Mouse (Mus musculus) naive thymus-derived CD4-positive, alpha-beta T cell, adult 2 months (primary cell): Measurements from ENCODE around the gene 1700018F24Rik.
"Not testable (repeated sequence)": the region's sequence is repeated elsewhere in the genome, so short reads cannot be mapped to it uniquely, and the experiment has no call there.

ENCODE experiments used
- DNase-seq: peaks from one replicate; pipeline ENCODE4 v3.0.0-alpha.2; 2011; ENCODE audit warnings: low read depth

1700018F24Rik gene

DNA sequence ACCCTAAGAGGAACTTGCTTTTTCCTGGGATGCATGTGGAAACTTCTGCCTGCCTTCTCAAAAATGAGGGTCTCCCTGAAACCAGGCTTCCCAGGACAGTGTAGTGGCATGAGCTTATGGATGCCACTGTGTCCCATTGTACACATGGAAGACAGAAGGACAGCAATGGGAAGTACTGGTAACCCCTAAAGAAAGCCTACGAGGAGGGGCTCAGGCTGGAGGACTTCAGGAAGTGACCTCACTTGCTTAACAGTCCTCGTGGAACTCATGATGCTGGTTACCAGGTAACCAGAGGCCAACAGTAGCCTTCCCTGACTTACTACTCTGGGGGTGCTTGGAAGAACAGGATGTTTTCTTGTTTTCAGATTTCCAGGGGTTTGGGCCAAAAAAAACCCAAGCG, at the start of gene 1700018F24Rik:
TSS of gene 1700018F24Rik (plus strand) at position 301 of the 400 bp plus-strand sequence.
- DNase-seq, result not testable (repeated sequence)

DNA sequence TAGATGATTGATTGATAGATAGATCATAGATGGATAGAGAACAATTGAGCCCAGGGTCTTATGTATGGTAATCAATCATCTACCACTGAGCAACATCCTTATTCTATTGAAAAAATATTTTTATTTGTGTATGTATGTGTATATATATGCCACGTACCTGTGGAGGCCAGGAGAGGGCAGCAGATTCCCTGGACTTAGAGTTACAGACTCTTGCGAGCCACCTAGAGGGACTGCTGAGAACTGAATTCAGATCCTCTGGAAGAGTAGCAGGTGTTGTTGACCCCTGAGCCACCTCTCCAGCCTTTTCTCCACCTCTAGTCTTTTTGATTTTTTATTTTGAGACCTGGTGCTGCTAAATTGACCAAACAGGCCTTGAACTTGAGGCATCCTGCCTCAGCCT, 44.3 kb upstream of the 1700018F24Rik start:
- peak; percentile 26 for DNase-seq

DNA sequence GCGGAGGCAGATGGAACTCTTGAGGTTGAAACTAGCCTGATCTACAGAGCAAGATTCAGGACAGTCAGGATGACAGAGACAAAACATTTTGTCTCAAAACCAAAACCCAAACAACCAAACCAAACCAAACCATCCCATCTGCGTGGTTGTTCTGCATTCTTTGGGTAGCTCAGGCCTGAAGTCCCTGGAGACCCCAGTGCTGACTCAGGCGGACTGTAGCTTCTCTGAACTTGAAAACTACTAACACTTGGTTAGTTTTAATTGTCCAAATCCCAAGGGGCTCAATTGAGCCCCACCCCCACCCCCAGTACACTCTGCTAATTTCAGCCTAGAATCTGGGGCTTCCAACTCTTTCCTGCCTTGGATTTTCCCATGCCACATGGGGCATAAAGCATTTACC, 39.4 kb upstream of the 1700018F24Rik start:
- no peak for DNase-seq

DNA sequence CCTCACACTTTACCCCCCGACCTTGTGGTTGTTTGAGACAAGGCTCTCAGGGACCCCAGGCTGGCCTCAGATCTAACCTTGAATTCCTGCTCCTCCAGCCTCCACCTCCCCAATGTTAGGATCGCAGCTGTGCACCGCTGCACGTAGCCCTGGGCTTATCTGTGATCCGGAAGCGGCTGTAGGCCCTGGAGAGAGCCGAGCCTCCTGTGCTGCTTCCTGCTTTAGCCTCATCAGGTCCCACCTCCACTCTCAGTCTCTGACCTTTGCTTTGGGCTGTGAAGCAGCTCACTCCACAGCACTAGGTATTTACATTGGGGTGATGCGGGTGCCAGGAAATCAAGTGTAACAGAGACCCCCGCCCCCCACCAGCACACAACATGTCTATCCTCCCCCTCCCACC, 38.3 kb upstream of the 1700018F24Rik start:
- no peak for DNase-seq

DNA sequence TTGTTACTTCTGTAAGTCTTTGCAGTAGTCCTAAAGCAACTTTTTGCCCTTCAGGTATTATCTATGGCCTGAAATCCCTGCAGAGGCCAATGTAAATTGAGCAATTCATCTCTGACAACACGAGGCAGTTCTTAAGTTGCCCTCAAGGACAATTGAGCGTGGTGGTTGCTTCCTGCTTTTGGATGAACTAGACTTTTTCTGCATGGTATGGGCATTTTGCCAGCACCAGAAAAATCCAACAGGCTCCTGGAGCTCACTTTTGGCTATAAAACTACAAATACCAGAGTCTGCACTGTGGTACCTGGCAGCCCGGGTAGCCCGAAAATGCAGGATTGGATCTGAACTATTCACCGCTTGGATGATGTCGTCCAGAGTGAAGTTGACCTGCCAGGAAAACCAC, 37.2 kb upstream of the 1700018F24Rik start:
- no peak for DNase-seq

DNA sequence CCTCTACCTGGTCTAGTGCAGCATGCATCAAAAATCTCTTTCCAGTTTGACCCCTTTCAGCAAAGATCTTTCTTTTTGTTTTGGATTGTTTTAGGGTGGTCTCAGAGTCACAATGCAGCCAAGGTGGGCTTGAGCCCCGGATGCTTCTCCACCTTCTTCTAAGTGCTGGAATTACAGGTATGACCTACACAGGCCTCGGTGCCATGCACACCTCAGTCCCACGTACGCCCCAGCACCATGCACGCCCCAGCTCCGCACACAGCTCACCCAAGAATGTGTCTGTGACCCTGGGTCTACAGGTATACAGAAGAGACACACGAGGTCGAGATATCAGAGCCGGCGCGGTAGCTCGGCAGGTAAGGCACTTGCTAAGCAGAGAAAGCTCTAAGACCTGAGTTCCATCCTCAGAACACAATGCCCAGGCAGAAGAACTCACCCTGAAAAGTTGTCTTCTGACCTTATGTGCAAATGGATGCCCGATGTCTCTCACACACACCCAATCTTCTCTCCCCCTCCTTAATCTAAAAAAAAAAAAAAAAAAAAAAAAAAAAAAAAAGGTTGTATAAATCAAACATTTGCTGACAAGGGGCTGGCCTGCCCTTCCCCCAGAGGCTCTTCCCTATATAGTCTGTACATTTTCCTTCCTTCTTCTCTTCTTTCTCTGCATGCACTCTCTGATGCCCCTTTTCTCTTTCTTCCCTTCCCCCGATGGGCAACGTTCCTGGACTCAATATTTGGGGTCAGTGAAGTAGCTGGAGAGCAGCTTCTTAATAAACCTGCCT, 33.7 kb upstream of the 1700018F24Rik start:
- no peak for DNase-seq

DNA sequence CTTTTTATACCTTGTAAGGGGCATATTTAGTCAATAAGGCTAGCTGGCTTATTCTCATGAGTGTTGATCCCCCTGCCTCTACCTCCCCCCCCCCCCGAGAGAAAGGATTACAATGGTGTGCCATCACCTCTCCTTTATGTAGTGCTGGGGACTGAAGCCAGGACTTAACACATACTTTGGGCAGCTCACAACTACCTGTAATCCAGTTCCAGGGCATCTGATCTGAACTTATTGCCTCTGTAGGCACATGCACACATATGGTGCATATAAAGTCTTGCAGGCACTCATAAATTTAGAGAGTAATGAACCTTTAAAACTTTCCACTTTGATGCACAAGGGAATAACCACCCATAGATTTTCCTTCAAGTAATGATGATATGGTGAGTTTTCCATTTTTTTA, 28.5 kb upstream of the 1700018F24Rik start:
- no peak for DNase-seq

DNA sequence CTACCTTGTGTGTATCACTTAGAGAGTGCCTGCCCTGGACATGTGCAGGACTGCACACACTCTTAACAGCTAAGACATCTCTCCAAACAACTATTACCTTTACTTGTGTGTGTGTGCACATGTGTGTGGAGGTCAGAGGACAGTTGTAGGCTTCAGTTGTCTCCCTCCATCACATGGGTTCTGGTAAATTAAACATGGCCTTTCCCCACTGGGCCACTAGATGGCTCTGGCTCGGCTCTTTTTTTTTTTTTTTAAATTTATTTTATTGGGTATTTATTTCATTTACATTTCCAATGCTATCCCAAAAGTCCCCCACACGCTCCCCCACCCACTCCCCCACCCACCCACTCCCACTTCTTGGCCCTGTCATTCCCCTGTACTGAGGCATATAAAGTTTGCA, 26.0 kb upstream of the 1700018F24Rik start:
- not testable (repeated sequence) for DNase-seq

DNA sequence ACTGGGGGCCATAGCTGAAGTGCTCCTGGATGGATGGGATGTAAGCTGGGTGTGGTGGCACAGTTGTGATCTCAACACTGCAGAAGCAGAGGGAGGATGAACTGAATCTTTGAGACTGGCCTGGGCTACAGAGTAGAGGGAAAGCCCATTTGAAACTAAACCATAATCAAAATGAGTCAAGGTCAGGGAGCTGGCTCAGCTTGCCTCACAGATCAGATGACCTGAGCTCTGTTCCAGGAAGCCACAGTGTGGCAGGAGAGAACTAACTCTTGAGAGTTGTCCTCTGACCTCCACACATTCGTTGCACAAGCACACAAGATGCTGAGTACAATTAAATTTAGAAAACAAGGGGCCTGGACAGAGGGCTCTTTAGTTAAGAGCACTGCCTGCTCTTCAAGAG, 22.5 kb upstream of the 1700018F24Rik start:
- DNase-seq, result not testable (repeated sequence)

DNA sequence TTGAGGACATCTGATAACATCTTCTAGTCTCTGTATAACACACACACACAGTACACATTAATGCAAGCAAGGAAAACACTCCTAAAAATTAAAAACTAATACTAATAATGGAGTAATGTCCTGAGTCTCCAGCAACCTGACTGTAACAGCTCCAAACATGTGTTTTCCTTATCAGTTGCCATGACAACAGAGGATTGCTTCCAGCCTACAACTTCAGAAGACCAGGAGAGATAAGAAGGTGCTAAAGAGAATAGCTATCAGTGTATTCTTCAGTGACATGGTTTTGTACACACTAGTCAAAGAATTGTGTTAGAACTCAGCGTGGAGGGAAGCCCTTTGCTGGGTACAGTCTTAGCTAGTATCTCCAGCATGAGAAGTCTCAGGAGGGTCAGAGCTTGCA, 22.1 kb upstream of the 1700018F24Rik start:
- DNase-seq, result not testable (repeated sequence)

DNA sequence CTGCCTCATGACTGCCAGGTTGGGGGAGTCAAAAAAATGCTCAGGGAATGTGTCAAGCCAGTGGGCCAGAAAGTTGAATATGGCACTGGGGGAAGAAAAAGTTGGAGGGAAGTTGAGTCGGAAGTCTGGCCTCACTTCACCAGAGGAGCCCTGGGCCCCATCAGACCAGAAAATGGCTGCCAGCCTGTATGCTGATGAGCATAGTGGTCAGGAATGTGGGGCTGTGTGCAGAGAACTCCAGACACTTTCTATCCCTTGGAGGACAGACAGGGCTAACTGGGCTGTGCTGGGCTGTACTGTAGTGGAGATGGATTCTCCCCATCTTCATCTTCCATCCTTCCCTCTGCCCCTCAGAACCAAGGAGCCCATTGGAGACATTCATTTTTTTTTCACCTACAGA, 12.3 kb upstream of the 1700018F24Rik start:
- DNase-seq, result not testable (repeated sequence)

DNA sequence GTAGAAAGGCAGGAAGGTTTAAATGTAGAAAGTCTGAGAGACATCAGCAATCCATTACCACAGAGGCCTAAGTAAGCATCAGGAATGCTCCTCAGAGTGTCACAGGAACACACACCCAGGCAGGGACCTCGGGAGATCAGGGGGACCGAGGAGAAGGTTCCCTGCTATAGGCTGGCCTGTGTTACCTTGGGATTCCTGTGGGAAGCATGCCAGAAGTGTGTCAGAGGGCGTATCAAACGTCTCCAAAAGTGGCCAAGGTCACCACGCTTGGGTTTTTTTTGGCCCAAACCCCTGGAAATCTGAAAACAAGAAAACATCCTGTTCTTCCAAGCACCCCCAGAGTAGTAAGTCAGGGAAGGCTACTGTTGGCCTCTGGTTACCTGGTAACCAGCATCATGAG, 10.4 kb upstream of the 1700018F24Rik start, which contains the start of gene Gm4871:
TSS of gene Gm4871 (minus strand) at position 364 of the 400 bp plus-strand sequence.
- DNase-seq, result not testable (repeated sequence)

DNA sequence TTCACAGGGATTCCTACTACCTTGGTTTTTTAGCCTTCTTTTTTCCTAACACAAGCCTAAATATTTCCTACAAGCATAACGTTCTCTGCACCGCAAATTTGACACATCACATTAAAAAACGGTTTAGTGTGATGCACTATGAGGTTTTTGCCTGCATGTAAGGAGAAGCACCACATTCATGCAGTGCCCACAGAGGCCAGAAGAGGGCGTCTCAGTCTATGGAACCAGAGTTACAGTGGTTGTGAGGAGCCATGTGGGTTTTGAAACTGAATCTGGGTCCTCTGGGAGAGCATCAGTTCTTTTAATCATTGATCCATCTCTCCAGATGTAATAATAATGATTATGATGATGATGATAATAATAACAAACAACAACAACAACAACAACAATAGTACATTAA, 1.2 kb upstream of the 1700018F24Rik start:
- DNase-seq, result peak; percentile 25

DNA sequence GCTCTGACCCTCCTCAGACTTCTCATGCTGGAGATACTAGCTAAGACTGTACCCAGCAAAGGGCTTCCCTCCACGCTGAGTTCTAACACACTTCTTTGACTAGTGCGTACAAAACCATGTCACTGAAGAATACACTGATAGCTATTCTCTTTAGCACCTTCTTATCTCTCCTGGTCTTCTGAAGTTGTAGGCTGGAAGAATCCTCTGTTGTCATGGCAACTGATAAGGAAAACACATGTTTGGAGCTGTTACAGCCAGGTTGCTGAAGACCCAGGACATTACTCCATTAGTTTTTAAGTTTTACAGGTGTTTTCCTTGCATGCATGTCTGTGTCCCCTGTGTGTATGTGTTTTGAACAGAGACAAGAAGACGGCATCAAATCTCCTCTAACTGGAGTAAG, 11.4 kb downstream of the 1700018F24Rik start:
- DNase-seq, result not testable (repeated sequence)

DNA sequence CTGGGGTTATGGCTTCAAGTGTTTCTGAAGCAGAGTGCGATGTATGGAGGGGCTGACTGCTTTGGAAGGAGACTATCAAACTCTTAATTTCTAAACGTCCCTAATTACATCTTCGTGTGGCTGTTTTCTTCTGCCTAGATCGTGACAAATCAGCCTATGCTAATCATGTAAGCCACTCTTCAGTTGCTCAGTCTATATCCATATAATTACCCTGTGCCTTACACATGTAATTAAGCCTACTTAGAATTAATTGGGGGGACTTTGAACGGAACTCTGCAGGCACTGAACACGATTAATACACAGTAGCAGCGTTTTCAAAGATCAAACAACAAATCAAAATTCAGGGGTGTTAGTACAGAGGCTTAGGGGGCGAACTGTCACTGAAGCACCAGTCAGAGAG, 15.1 kb downstream of the 1700018F24Rik start:
- DNase-seq, result no peak

DNA sequence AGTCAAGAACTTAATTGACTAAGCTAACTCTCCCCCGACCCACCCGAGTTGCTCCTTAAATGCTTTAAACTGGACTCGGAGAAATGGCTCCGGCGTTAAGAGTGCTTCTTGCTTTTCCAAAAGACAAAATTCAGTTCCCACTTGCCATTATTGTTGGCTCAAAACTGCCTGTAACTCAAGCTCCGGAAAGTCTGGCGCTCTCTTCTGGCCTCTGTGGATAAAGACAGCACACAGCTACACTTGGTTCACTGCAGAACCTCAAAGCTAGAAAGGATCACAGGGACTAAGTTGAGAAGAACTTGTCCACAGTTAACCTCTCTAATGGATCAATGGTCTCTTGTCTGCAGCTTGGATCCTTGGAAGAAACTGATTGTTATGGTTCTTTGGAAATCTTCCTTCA, 15.9 kb downstream of the 1700018F24Rik start:
- no peak for DNase-seq

DNA sequence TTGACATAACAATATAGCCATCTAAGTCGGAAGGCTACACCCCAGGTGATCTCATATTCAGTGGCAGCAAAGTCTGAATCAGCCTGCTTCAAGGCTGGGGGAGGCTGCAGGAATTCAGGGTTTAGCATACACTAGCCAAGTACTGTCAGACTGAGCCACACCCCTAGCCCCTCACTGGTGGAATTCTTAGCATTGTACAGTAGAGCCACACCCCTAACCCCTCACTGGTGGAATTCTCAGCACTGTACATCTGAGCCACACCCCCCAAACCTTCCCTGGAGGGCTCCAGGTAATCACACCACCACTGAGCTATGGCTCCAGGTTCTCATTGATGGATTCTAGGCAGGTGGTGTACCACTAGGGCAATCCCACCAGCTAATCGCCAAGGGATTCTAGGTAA, 16.7 kb downstream of the 1700018F24Rik start:
- DNase-seq, result no peak

DNA sequence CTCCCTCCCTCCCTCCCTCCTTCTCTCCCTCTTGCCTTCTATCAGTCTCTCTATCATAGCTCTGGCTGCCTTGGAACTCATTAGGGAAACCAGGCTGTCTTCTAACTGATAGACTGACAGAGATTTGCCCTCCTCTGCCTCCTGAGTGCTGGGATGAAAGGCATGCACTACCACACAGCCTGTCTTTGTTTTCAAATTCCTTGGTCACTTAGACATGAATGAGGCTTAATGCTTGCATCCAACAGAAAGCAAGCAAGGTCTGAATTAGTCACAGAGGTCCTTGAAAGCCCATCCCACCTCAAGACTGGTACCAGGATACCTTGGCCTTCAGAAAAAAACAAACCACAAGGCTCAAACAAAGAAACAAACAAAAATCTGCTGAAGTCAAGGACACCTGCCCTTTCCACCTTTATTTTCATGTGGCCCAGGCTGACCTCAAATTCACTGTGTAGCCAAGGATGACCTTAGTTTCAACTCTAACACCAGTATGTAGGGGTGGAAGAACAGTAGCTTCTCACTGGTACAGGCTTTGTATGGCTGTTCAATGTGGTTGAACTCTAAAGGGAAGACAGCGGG, 22.1 kb downstream of the 1700018F24Rik start:
- no peak for DNase-seq

DNA sequence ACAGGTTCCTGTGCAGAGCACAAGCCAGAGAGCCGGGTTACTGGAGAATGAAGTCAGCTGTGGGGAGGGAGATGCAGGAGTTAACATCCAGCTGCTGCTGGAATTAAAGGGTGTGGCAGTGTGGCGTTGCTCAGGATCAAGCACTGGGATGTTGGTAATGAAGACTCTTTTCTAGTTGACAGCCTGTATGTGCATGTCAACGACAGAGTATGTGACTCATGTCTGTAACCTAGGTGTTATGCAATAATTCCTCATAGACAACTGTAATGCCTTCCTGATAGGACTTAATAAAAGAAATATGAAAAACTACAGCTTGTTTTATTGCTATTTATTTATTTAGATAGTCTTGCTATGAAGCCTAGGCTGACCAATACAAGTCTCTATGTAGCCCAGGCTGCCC, 26.1 kb downstream of the 1700018F24Rik start:
- DNase-seq, result no peak

DNA sequence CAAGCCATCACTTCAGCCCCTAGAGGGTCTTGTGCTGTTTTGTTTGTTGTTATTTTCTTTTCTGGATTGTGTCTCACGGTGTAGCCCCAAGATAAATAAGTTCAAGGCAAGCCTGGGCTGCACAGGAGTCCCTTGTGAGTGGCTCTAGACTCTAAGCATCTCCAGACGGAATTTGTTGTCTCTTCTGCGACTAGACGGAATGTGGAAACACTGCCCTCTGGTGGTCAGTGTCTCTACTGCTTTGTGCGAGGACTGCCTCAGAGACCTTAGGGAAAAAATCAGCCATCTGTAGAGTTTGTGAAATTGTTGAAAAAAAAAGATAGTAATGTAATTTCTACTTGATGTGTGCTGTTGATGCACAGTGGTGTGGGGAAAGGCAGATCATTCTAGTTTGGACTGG, 26.9 kb downstream of the 1700018F24Rik start:
- peak; percentile 82 for DNase-seq

DNA sequence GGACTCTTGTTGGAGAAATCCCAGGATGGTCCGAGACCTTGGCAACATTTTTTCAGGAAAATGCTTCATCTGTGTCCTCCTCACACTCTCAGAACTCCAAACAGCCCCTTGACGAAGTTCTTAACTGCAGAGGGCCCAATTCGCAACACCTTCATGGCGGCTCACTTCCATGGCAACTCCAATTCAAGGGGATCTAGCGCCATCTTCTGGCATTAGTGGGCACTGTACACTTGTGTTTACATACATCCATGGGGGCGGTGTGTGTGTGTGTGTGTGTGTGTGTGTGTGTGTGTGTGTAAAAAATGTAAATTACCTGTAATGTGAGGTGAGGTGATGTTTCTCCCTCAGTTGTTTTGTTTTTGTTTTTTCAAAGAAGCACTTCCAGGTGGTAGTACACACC, 28.6 kb downstream of the 1700018F24Rik start:
- no peak for DNase-seq

DNA sequence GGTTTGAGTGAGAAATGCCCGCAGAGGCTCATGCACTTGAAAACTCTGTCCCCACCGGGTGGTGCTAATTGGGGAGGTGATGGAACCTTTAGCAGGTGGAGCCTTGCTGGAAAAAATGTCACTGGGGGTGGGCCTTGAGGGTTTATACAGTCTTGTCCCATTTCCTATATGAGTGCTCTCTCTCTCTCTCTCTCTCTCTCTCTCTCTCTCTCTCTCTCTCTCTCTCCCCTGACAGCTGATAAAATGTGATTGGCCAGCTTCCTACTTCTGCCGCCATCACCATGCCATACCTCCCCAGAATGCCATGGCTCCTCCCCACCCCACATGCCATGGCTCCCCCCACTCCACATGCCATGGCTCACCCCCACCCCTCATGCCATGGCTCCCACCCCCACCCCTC, 32.3 kb downstream of the 1700018F24Rik start:
- no peak for DNase-seq

DNA sequence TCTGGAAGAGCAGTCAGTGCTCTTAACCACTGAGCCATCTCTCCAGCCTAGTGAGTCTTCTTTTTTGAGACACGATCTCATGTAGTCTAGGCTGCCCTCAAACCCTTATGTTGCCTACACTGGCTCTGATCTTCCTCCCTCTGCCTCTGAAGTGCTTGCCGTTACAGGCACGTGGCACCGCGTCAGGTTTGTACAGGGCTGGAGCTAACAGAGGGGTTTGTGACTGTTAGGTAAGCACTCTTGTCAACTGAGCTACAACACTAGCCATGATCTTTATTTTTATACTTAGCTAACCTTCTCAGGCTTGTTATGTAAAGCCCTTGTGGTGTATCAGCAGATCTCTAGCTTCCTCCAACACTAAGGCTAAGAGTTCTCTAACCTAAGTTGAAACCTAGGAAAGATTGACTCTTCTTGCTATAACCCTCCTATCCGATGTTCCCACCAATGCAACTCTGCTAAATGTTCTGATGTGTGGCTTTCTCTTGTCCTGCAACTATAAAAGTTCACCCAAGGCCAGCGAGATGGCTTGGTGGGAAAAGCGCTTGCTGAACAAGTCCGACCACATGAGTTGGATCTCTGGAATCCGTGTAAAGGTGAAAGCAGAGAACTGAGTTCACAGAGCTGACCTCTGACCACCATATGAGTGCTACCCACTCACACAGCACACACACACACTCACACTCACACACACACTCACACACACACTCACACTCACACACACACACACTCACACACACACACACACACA, 39.2 kb downstream of the 1700018F24Rik start:
- no peak for DNase-seq
